Mouse (Mus musculus) left cerebral cortex, postnatal 25 days (tissue): Measurements from ENCODE around the gene Gabbr2. TPM values are rescaled to one million over a fixed set of nuclear protein-coding genes. Genes with fewer than 3 reads are reported as not detected.
A peak's percentile ranks its signal among the peaks of the same experiment; 100 is the strongest.

ENCODE experiments used
- DNase-seq, 2 experiments: peaks; one replicate each; pipeline ENCODE4 v3.0.0; 2022; ENCODE audit warnings: low spot score in 2 of 2, mixed read lengths in 1 of 2
- intact Hi-C: fragments of 180-260 bp; cut with DNase I; formaldehyde crosslinking; loops from one replicate; pipeline ENCODE4 v1.15.1; 2025
- total RNA-seq, 2 experiments: library from RNA; stranded (reverse); gene quantifications; 2 replicates each; pipeline ENCODE4 v1.2.3; 2021

Gabbr2 gene
- total RNA-seq, 2 experiments from 2014 or later = 270 to 276 TPM

DNA sequence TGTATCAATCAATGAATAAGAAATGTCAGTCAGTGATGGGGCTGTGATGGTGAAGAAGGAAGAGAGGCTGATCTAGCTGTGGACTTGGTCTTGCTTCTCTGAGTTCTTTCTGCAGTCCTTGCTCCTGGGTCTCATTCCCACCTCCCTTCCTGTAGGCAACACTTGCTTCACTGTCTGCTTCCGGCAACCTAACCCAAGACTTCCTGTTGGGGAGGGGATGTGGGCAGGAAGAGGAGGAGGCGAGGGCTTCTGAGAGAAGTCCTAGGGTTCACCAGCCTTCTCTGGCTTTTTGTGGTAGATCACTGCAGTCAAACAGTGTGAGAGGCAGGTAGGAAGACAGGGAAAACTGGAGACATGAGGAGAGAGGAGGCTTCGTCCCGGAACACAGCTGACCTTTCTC is 239.4 kb downstream of the Gabbr2 start:
- intact Hi-C loops = no loop called here
- DNase-seq = no peak

GRCm38 (mm10) chr4:46749015-46749414 is 242.7 kb downstream of the Gabbr2 start:
- DNase-seq = no peak
- intact Hi-C loops = no loop called here

DNA sequence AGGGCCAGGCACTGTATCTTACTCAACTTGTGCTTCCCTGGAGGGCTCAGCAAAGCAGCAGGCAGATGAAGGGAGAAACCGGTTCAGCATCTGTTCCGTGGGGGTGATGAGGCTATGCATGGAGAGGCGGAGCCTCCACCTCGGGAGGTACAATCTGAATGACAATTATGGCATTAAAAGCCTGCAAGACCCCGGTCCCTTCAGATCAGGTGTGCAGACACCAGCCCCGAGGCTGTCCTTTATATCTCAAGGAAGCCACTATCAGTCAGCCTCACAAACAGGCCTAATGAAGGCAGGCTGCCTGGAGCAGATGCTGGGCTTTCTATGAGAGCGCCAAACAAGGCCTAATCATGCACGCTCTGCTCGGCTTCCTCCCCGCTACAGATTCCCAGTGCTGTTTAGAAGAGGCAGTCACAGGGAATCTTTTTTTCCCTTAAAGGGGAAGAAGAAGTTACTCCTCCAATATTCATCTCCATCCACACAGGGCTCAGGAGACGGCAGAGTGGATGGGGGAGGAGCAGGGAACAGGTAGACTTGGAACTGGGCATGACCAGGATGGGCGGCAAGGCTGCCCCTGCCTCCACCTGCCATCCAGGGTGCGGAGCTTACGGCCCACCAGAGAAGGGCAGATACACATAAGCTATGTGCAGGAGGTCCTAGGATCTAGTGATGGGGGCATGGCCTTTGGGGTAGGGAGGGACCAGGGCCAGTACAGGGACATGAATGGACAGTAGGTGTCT is 244.5 kb downstream of the Gabbr2 start:
- intact Hi-C loops = no loop called here
- peak; percentile 51 to 80 for DNase-seq

GRCm38 (mm10) chr4:46745536-46745935 is 246.1 kb downstream of the Gabbr2 start:
- peak in 1 of 2 experiments; percentile 77 for DNase-seq
- intact Hi-C loops = no loop called here

- intact Hi-C loops = no loop called here
- no peak for DNase-seq
Measured at GRCm38 (mm10) chr4:46744583-46745155, 247.0 kb downstream of the Gabbr2 start.

DNA sequence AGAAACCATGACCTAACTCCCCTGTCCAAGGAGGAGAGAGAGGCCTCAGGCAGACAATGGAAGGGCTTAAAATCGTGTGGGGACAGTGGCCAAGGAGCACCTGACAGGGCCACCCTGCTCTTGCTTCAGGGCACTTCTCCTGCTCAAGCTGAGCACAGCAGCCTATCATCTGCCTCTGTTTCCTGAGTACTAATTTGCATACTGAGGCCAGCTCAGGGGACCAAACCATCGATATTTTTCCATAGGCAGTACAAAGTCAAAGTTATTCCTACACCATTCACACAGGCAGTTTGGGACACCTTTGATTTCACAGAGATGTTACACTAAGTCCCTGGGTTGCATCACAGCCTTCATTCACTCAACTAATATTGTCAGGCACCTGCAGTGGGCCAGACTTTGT is 249.1 kb downstream of the Gabbr2 start:
- no peak for DNase-seq
- intact Hi-C loops = no loop called here

DNA sequence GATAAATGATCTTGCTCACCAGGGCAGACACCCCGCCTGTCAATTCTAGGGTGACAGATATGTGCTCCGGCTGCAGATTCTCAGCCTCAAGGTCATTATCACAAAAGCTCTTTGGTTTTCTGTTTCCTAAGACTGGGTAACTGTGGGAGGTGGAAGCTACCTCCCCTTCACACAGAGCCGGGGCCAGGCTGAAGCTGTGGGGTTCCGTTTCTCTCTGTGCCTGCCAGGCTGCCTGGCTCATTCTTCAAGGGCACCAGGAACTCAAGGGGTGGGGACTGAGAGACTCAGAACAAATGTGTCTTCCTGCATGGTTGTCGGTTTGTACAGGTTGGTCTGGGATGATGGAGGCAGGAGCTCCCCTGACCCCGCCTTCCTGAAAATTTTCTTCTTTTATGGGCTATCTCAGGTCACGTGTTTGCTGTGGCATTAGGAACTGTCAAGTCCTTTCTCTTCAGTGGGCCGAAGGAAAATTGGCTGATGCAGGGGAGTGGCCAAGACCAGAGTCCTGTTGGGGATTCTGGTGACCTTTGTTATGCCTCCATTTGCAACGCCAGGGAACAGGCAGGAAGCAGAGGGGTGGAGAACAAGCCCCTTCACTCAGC is 254.7 kb downstream of the Gabbr2 start:
- intact Hi-C loops = no loop called here
- DNase-seq = peak in 1 of 2 experiments; percentile 59

DNA sequence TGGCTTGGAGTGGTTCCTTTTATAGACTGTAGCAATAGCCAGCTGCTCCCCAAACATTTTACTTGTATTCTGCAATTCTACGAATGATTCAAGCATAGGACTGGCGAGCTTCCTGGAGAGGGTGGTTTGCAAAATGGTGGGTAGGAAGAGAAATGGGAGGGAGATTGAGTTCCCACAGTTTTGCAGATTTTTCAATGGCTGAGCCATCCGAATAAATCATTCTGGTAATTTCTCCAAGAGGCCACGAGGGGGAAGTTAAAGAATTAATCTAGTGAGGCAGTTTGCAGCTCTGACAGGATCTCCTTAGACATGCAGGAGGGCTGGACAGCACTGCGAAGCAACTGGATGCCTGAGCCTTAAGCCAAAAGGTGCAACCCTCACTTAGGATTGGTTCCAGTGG is 256.8 kb downstream of the Gabbr2 start:
- intact Hi-C loops = no loop called here
- peak in 1 of 2 experiments; percentile 63 for DNase-seq

DNA sequence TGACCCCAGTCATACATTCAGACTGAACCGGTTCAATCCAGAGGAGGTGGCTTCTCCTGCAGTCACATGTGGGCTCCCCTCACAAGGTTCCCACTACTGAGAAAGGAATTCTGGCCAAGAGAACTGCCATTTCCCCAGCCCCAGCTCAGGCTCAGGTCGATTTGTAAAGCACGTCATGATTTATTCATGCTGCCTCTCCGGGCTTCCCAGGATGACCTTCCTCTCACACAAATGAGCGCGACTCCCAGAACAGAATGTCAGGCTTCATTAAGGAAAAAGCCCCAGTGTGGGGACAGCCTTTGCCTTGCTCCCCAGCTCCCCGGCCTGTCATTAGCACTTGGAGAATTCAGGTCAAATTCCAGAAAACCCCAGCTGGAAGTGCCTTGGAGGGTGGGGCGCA is 260.1 kb downstream of the Gabbr2 start:
- intact Hi-C loops = no loop called here
- peak in 1 of 2 experiments; percentile 69 for DNase-seq

DNA sequence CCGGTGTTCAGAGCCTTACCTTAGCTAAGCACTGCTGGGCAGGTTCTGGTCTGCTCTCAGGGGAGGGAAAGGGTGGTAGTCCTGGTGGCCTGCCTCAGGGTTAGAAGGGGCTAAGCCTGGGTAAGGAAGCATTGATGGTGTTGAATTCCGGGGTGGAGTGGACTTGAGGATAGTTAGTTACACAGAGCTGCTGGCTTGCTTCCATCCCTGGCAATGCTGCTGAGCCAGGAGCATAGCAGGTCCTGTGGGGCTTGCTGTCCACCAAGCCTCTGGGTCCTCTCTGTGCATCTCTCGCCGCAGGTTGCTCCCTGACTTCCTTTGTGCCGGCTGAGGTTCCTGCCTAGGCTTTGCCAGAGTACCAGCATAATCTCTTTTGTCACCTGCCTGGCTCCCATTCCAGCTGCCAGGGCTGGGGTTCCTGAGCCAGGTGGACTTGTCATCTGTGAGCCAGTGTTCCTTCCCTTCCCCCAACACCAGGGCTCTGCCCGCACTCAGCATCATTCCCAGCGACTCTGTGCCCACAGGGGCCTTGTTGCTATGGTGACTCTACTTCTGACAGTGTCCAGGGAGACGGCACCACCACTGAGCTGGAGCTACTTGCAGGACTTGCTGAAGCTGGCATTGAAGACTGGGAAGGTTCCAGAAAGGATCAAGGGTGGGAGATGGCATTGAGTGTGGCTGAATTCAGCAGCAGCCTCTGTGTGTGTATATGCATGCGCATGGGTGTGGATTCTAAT is 262.2 kb downstream of the Gabbr2 start:
- intact Hi-C loops = no loop called here
- no peak for DNase-seq

DNA sequence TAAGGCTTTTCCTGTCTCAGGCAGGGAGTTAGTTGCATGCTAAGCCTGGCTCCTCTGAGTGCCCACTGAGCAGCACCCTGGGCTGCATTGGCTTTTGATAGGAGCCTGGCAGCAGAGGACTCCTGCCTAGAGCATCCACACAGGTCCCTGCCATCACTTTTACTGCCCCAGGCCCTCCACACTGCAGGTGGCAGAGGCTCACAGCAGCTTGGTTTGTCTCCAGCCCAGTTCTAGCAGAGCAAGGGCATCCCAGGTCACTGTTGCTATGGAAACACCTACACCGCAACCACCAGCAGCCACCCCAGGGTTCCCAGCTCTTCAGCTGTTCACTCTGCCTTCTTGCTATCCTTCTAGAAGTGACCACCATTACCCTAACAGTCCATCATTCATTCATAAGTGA is 263.4 kb downstream of the Gabbr2 start:
- intact Hi-C loops = no loop called here
- no peak for DNase-seq

- no peak for DNase-seq
- intact Hi-C loops = no loop called here
Measured at GRCm38 (mm10) chr4:46727153-46727552, 264.5 kb downstream of the Gabbr2 start.

- DNase-seq = no peak
- intact Hi-C loops = no loop called here
Measured at GRCm38 (mm10) chr4:46720821-46721557, 270.7 kb downstream of the Gabbr2 start.

GRCm38 (mm10) chr4:46720070-46720469 is 271.6 kb downstream of the Gabbr2 start:
- no peak for DNase-seq
- intact Hi-C loops = no loop called here

GRCm38 (mm10) chr4:46718624-46719023 is 273.0 kb downstream of the Gabbr2 start:
- no peak for DNase-seq
- intact Hi-C loops = no loop called here

- intact Hi-C loops = no loop called here
- DNase-seq = peak in 1 of 2 experiments; percentile 38
Measured at GRCm38 (mm10) chr4:46717156-46717555, 274.5 kb downstream of the Gabbr2 start.

- DNase-seq = no peak
- intact Hi-C loops = no loop called here
Measured at GRCm38 (mm10) chr4:46716361-46716760, 275.3 kb downstream of the Gabbr2 start.

- DNase-seq = peak in 1 of 2 experiments; percentile 47
- intact Hi-C loops = no loop called here
Measured at GRCm38 (mm10) chr4:46710523-46710922, 281.1 kb downstream of the Gabbr2 start.

- no peak for DNase-seq
- intact Hi-C loops = no loop called here
Measured at GRCm38 (mm10) chr4:46710018-46710417, 281.7 kb downstream of the Gabbr2 start.

DNA sequence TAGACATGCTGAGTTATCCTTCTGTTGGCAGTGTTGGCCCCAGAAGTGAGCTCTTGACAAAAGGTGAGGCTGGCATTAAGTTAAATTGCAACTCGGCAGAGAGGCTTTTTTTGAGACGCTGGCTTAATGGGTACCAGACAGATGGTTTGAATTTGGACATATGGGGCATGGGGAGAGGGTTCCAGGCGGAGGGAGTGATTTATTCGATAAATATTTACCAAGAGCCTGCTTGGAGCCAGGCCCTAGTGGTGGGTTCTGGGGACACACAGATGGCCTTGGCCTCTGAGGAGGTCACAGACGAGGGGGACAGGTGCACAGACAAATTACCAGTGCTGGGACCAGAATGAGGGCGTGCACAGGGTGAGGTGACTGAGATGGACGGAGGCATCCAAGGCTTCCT is 282.2 kb downstream of the Gabbr2 start:
- intact Hi-C loops = no loop called here
- no peak for DNase-seq
